Mouse (Mus musculus) liver, embryonic 11.5 days (tissue): ENCODE measurements around the gene Aebp2. TPM values are rescaled to one million over a fixed set of nuclear protein-coding genes. Genes with fewer than 3 reads are reported as not detected.

Experiments used
- ATAC-seq: fragments of 200-750 bp; cut with Nextera tagmentation; replicated peaks from 2 replicates; pipeline ENCODE4 v1.8.0; 2017; ENCODE audit warnings: moderate number of reproducible peaks, mild to moderate bottlenecking, moderate TSS enrichment, moderate library complexity; ENCODE audit not compliant: low FRiP score
- DNase-seq: peaks from one replicate; pipeline ENCODE4 v3.0.0-alpha.2; 2017; ENCODE audit warnings: low spot score
- H3K27ac ChIP-seq: fragments of 300-500 bp; sonication (generic); 2 replicates; pipeline ENCODE4 v1.5.1; 2014; ENCODE audit warnings: mild to moderate bottlenecking, low read depth, low read length, control low read depth
- H3K27me3 ChIP-seq: fragments of 300-500 bp; sonication (generic); replicated peaks from 2 replicates; pipeline ENCODE4 v1.6.1; 2014; ENCODE audit warnings: low read length, mixed read lengths; ENCODE audit not compliant: control insufficient read depth, insufficient read depth
- H3K36me3 ChIP-seq: fragments of 300-500 bp; sonication (generic); 2 replicates; pipeline ENCODE4 v1.6.1; 2014; ENCODE audit warnings: mild to moderate bottlenecking, low read length, moderate library complexity, mixed read lengths; ENCODE audit not compliant: control insufficient read depth, insufficient read depth
- H3K4me1 ChIP-seq: fragments of 300-500 bp; sonication (generic); replicated peaks from 2 replicates; pipeline ENCODE4 v1.6.1; 2014; ENCODE audit warnings: low read length, mixed read lengths; ENCODE audit not compliant: control insufficient read depth, insufficient read depth
- H3K4me2 ChIP-seq: fragments of 300-500 bp; sonication (generic); 2 replicates; pipeline ENCODE4 v1.6.1; 2014; ENCODE audit warnings: mild to moderate bottlenecking, control low read depth, moderate library complexity
- H3K4me3 ChIP-seq: fragments of 300-500 bp; sonication (generic); 2 replicates; pipeline ENCODE4 v1.5.1; 2014; ENCODE audit warnings: low read depth, low read length, control low read depth
- H3K9ac ChIP-seq: fragments of 300-500 bp; sonication (generic); 2 replicates; pipeline ENCODE4 v1.6.1; 2014; ENCODE audit warnings: low read depth, low read length, control low read depth
- H3K9me3 ChIP-seq: fragments of 300-500 bp; sonication (generic); 2 replicates; pipeline ENCODE4 v1.6.1; 2016; ENCODE audit warnings: low read length, inconsistent platforms, mixed read lengths; ENCODE audit not compliant: control insufficient read depth
- WGBS: fragments of 180-500 bp; shearing (Covaris S2); extraction: QIAGEN DNeasy Blood & Tissue Kit; methylation state at CpG from one replicate; pipeline ENCODE4 v1.1.7; 2014; 5-methylcytosine and 5-hydroxymethylcytosine counted together
- polyA plus RNA-seq: library from polyadenylated mRNA; unstranded; fragments of >200 nt; fragmentation: Nextera tagmentation; extraction: Ambion mirVana; gene quantifications from 2 replicates; pipeline ENCODE4 v1.2.1, GENCODE M21; 2014

Gene Aebp2
- polyA plus RNA-seq, 1 experiment from 2014 or later: 10.5 TPM

DNA sequence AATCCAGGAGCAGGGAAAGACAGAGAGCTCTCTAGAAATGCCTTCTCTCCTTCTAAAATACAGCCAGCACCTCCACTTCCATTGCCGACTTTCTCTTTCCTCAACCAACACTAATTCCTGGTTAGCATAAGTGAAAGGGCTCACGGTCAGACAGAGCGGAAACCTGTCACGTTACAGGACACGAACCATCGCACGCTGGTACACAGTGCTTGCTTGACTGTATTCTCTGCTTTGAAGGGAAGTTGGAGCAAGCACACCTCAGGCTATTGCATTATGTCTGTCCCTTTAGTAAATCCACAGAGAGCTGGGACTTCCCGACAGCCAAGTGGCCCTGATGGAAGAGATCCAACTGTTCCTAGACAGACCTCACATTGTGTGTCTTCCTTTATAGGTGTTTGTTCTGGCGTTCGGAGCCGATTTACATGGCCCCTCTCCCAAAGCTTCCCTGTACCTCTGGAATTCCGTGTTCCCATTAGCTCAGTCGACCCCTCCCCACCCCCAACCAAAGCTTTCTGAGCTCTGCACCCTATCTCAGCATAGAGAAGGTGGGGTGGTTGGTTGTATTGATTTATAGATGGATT is 10.5 kb upstream of the Aebp2 start:
- Histone ChIP-seq H3K27ac (no peak overlapping the region), H3K27me3 (no peaks in the 10 kb centered on the region), H3K4me1 (no peaks in the 10 kb centered on the region), H3K9ac (no peak overlapping the region), H3K4me2 (no peak overlapping the region), H3K9me3 (no peaks in the 10 kb centered on the region), H3K4me3 (no peak overlapping the region), H3K36me3 (no peaks in the 10 kb centered on the region)
- no peak for DNase-seq
- WGBS: 86% methylated on average over 13 of the region's 13 CpGs
- ATAC-seq: no peak

DNA sequence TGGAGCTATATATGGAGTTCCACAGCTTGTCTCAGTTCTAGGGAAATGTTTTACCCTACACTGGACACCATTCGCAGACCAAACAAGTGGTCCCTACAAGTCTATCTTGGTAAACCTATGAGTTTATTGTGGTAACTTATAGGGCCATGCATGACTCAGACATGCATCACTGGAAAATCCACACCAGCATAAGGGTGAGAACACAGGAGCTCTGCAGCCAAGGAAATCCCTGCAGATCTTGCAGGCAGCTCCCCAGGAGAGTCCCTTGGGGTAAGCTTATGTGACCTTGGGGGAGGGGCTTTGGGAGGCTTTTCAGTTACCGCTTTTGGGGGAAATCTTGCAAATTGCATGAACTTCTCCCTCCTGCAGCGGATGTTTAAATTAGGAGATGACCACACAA is 8.6 kb upstream of the Aebp2 start:
- no peaks in the 10 kb centered on the region for H3K36me3 ChIP-seq
- 79% methylated on average over 3 of the region's 3 CpGs for WGBS
- no peak overlapping the region for H3K27ac ChIP-seq
- no peaks in the 10 kb centered on the region for H3K27me3 ChIP-seq
- no peaks in the 10 kb centered on the region for H3K4me1 ChIP-seq
- H3K4me3 ChIP-seq: no peak overlapping the region
- ATAC-seq (no peak), DNase-seq (no peak)
- H3K9me3 ChIP-seq: no peaks in the 10 kb centered on the region
- H3K9ac ChIP-seq: no peak overlapping the region
- no peak overlapping the region for H3K4me2 ChIP-seq

- H3K27me3 ChIP-seq: no peaks in the 10 kb centered on the region
- 69% methylated on average over 11 of the region's 11 CpGs for WGBS
- no peak overlapping the region for H3K27ac ChIP-seq
- H3K9ac ChIP-seq: no peak overlapping the region
- DNase-seq (no peak), ATAC-seq (no peak)
- H3K4me2 ChIP-seq: no peak overlapping the region
- no peaks in the 10 kb centered on the region for H3K9me3 ChIP-seq
- H3K4me3 ChIP-seq: no peak overlapping the region
- peaks cover 4% of the 10 kb centered on the region; the same call in 1 of the 2 replicates for H3K4me1 ChIP-seq
- H3K36me3 ChIP-seq: no peaks in the 10 kb centered on the region
Measured at GRCm38 (mm10) chr6:140614711-140615110, 7.8 kb upstream of the Aebp2 start.

DNA sequence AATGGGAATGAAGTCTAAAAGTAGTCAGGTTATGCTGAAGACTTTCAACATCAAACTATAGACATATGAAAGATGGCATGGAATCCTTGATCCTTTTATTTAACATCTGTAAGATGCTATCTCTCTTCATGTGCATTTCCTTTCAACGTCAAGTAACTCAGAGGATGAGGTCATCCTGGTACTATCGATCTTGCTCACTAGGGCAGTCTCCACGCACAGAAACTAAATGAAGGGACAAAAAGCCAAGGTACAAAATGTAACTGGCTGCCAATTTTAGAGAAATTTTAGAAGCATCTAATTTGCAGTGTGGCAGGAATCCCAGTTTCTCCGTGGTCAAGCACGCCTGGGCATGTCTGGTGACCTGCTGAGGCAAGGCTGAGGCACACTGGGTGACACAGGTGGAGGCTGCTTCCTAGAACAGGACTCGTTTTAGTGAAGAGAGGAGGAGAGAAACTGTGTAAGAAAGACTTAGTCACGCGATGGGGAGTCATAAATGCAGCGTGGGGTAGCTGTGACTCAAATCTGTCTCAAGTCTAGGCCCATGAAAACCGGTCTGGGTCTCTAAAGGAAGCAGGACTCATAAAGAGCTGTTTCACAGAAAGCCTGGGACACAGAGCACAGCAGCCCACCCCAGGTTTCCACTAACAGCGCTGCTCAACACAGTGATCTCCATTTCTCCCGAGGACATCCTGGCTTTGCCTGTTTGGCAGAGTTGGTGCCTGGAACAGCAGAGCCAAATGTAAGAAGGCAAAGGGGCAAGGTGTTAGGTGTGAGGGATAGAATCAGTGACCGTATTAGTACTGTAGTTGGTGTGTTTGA is 1.7 kb upstream of the Aebp2 start:
- Histone ChIP-seq H3K36me3 (no peaks in the 10 kb centered on the region), H3K9ac (no peak overlapping the region), H3K4me1 (peaks cover 15% of the 10 kb centered on the region), H3K4me2 (no peak overlapping the region), H3K4me3 (no peak overlapping the region), H3K9me3 (no peaks in the 10 kb centered on the region), H3K27me3 (no peaks in the 10 kb centered on the region), H3K27ac (no peak overlapping the region)
- WGBS: 58% methylated on average over 13 of the region's 13 CpGs
- ATAC-seq (no peak), DNase-seq (no peak)

DNA sequence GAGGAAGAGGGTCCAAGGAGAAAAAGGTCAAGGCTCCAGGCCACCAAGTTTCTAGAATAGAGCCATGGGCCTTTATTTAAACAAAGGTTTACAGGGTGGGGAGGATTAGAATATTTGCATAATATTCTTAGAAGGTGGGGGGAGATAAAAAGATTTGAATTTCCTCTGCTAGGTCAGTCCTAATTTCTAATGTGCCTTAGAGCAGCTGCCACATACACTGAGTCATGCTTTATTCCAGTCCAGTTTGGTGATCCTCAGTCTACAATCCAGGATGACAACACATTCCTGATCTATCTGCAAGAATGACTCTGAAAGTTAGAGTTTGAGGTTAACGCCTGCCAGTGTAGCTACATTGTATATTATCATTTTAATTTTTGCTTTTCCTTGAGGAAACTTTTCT is 841 bp upstream of the Aebp2 start:
- Histone ChIP-seq H3K27me3 (no peaks in the 10 kb centered on the region), H3K27ac (no peak overlapping the region), H3K4me2 (no peak overlapping the region), H3K4me3 (no peak overlapping the region), H3K9ac (no peak overlapping the region), H3K9me3 (no peaks in the 10 kb centered on the region), H3K36me3 (no peaks in the 10 kb centered on the region), H3K4me1 (peaks cover 23% of the 10 kb centered on the region)
- DNase-seq (no peak), ATAC-seq (no peak)
- WGBS: 98% methylated on average over 1 of the region's 1 CpGs

DNA sequence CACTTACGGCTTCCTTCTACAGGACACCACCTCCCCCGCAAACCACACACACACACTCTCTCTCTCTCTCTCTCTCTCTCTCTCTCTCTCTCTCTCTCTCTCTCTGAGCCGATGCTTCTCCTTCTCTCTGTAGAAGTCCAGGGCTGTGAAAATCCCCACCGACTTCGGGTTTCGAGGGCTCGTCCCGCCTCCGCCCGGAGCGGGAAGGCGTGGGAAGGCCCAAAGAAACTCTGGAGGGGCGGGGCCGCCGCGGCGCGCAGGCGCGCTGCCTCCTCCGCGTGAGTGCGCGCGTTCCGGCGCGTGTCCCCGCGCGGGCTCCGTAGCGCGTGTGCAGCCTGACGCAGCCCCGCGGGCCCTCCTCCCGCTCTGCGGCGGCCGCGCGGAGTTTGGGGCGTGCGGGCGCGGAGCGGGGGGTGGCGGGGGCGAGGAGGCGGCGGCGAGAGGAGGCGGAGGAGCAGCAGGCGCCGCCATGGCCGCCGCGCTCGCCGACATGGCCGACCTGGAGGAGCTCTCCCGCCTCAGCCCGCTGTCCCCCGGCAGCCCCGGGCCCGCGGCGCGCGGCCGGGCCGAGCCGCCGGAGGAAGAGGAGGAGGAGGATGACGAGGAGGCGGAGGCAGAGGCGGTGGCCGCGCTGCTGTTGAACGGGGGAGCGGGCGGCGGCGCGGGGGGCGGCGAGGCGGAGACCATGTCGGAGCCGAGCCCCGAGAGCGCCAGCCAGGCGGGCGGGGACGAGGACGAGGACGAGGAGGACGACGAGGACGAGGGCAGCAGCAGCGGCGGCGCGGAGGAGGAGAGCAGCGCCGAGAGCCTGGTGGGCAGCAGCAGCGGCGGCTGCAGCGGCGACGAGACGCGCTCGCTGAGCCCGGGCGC is 998 bp downstream of the Aebp2 start:
- H3K9me3 ChIP-seq: no peaks in the 10 kb centered on the region
- WGBS: under 1% methylated on average over 113 of the region's 117 CpGs

DNA sequence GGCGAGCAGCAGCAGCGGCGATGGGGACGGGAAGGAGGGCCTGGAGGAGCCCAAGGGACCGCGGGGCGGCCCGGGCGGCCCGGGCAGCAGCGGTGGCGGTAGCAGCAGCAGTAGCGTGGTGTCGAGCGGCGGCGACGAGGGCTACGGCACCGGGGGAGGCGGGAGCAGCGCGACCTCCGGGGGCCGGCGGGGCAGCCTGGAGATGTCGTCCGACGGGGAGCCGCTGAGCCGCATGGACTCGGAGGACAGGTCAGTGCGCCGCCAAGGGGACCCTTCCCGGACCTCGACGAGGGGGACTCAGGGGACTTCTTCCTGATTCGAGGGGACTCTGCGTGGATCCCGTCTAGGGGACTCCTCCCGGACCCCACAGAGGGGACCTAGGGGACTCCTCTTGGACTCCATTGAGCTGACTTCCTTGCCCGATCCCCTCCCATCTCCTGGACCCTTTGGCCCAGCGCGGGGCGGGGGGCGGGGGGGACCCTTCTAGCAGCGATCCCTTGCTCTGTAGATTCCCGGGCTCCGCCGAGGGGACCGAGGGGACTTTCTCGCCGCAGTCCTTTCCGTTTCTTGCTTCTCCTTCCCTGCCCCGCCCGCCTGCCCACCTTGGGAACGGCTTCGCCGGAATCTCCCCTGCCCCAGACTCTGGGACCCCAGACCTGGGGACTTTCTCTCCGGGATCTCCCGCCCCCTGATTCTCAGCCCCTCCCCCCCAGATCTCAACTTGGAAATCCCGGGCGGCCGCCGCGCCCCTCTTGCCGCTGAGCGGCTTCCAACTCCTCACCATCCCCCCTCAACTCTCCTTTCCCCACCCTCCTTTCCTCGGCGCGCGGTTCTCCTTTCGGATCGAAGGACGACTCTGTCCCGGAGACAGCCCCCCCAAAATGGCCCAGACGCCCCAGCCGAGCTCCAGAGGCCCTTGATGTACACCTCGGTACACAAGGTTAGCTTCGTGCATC is 1.9 kb downstream of the Aebp2 start:
- Histone ChIP-seq H3K4me3 (peak overlapping the region; percentile 82), H3K9ac (peak overlapping the region; percentile 96), H3K4me2 (peak overlapping the region; percentile 90), H3K27ac (peak overlapping the region; percentile 72), H3K36me3 (no peaks in the 10 kb centered on the region), H3K4me1 (peaks cover 25% of the 10 kb centered on the region), H3K9me3 (no peaks in the 10 kb centered on the region), H3K27me3 (no peaks in the 10 kb centered on the region)
- ATAC-seq: peak; percentile 4; the same call in 1 of the 2 replicates
- WGBS: under 1% methylated on average over 78 of the region's 80 CpGs
- peak; percentile 78 for DNase-seq

More for the DNA sequence above, 998 bp downstream of the Aebp2 start:
- peak overlapping the region; percentile 72 for H3K27ac ChIP-seq
- no peaks in the 10 kb centered on the region for H3K36me3 ChIP-seq
- H3K4me3 ChIP-seq: peak overlapping the region; percentile 82
- DNase-seq (peak; percentile 82), ATAC-seq (peak; percentile 90)
- H3K4me1 ChIP-seq: peaks cover 26% of the 10 kb centered on the region
- no peaks in the 10 kb centered on the region for H3K27me3 ChIP-seq
- H3K4me2 ChIP-seq: peak overlapping the region; percentile 90
- H3K9ac ChIP-seq: peak overlapping the region; percentile 96
